Mouse (Mus musculus) liver, adult 2 months (tissue): ENCODE measurements around the gene Pds5a.

Experiments
- CTCF ChIP-seq: fragments of 200-500 bp; IDR thresholded peaks from 2 replicates; pipeline ENCODE4 v1.5.1; 2011; ENCODE audit warnings: low read depth, low read length, control low read depth
- POLR2A ChIP-seq: fragments of 200-500 bp; IDR thresholded peaks from 2 replicates; pipeline ENCODE4 v1.6.1; 2011; ENCODE audit warnings: low read length, control low read depth; ENCODE audit not compliant: insufficient read depth; ENCODE audit errors: extremely low read depth

GRCm38 (mm10) chr5:65678826-65679225, 19.2 kb downstream of the Pds5a start:
- TF ChIP-seq POLR2A (no peak), CTCF (no peak)
